Mouse (Mus musculus) MEL-GATA-1-ER (cell line): Measurements from ENCODE around the gene Ccr6.

Experiments
- DNase-seq: peaks from one replicate; pipeline ENCODE4 v3.0.0-alpha.2; 2012; ENCODE audit warnings: low read depth; ENCODE audit errors: extremely low read depth

The Ccr6 gene

GRCm38 (mm10) chr17:8233618-8234214 lies 2.1 kb upstream of the Ccr6 start:
- DNase-seq, result no peak

DNA sequence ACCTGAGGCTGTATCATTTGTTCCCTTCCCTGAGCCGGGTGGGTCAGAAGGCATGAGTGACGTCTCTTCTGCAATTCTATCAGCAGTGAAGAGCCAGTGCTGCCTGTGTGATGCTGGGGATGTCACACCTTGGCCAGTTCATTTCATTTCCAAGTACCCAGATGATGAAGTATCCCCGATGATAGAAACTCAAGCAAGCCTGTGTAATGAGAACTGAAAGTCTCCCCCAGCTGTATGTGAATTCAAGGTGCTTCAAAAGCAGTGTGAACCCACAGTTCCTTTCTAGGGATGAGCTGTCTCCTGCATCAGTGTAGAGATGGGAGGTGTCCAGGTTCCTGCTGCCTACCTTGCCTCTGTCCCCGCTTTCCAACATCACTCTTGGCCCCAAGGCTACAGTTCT lies 1.3 kb upstream of the Ccr6 start:
- no peak for DNase-seq

- DNase-seq, result no peak
These were observed 2.3 kb downstream of the Ccr6 start for GRCm38 (mm10) chr17:8238012-8238710.

DNA sequence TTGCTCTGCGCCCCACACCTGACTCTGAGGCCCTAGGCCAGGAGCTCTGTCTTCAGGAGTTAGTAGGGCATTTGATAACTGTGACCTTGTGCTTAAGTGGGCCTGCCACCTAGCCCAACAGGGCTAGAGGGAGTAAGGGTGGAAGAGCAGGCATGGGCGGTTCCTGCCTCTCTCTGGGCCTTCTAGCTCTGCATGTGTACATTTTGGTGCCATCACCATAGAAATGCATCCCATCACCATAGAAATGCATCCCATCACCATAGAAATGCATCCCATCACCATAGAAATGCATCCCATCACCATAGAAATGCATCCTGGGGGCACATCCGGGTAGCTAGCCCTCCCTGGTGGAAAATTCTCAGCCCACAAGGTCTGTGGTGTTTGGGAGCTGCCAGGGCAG lies 3.7 kb downstream of the Ccr6 start:
- no peak for DNase-seq

DNA sequence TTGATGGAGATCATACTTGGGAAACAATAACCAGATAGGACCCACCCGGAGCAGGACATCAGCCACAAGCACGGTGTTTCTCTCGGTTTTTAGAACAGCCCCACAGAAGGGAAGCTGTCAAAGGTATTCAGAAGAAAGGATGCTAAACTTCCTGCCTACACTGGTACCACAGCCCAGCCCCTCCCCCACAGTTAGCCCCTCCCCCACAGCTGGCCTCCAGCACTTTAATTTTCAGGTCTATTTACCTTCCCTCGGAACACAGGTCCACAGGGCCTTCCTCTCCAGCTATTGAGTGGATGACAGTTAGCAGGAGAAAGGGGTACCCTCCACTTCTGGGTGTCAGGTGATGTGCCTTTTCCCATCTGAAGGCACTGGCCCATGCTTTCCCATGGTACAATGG lies 4.7 kb downstream of the Ccr6 start:
- DNase-seq, result no peak

DNA sequence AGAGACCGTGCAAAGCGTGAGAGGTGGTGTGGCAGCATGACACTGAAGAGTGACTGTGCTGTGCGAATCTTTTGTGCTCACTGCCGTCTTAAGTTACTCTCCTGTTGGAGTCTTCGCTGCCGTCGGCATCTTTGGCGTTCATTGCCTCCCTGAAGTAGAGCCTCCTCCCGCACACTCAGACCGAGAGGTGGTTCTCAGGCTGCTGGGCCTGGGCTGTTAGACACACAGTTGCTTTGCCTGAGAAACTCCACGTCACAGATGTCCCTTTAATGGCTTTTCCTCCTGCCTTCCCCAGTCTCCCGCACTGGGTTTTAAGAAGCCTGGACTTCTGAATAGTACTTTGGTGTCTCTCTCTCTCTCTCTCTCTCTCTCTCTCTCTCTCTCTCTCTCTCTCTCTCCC lies 5.8 kb downstream of the Ccr6 start:
- no peak for DNase-seq

DNA sequence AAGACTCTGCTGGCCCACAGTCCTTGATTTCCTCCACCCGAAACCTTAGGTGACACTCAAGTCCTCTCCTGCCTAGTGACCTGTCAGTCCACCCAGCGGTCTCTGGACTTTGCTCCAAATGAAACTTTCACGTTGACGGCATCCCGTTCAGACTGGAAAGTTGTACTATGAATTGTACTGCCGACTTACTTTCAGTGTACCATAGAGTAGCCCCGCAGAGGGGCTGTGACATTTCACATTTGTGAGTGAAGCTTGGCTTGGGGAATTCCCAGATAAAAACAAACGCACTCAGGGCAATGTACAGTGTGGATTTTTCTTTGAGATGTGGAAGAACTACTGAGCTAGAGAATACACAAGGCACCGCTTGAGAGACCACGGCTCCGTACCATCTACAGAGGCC lies 6.3 kb downstream of the Ccr6 start:
- DNase-seq, result no peak

GRCm38 (mm10) chr17:8244124-8244523 lies 8.3 kb downstream of the Ccr6 start:
- no peak for DNase-seq

GRCm38 (mm10) chr17:8246102-8246754 lies 10.4 kb downstream of the Ccr6 start:
- no peak for DNase-seq

DNA sequence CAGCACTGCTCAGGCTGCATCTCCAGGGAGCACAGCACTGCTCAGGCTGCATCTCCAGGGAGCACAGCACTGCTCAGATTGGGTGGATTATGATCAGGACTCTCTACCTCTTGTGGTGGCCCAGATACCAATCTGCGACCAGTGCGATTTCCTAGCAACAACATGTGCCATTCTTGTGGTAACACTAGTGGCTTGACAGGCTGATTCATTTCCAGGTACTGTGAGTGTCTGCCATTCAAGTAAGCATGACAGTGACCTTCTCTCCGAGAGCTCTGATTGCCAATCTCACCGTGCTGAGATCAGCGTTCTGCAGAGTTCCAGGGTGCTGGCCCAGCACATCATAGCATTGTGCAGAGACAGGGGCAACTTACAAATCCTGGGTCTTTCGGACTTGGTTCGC lies 15.9 kb downstream of the Ccr6 start:
- no peak for DNase-seq

- no peak for DNase-seq
These were observed 18.4 kb downstream of the Ccr6 start for GRCm38 (mm10) chr17:8254268-8254667.

DNA sequence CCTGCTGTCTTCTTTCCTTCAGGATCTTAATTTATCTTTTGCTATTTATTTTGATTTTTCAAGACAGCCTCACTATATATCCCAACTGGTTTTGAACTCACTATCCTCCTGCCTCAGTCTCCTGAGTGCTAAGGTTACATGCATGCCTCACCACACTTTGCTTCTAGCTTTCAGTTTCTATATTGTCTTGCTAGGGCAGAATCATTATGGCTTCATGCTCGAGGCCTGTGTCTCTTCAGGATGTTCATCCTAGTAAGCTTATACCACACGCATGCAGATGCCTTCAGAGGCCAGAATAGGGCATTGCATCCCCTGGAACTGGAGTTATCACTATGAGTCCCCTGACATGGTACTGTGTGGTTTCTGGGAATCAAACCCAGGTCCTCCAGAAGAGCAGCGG lies 19.1 kb downstream of the Ccr6 start:
- no peak for DNase-seq

- DNase-seq, result peak; percentile 9
These were observed 19.7 kb downstream of the Ccr6 start for GRCm38 (mm10) chr17:8255583-8255982.

- DNase-seq, result no peak
These were observed 21.1 kb downstream of the Ccr6 start for GRCm38 (mm10) chr17:8256982-8257381.

GRCm38 (mm10) chr17:8264638-8265037 lies 28.8 kb downstream of the Ccr6 start:
- DNase-seq, result peak; percentile 44

DNA sequence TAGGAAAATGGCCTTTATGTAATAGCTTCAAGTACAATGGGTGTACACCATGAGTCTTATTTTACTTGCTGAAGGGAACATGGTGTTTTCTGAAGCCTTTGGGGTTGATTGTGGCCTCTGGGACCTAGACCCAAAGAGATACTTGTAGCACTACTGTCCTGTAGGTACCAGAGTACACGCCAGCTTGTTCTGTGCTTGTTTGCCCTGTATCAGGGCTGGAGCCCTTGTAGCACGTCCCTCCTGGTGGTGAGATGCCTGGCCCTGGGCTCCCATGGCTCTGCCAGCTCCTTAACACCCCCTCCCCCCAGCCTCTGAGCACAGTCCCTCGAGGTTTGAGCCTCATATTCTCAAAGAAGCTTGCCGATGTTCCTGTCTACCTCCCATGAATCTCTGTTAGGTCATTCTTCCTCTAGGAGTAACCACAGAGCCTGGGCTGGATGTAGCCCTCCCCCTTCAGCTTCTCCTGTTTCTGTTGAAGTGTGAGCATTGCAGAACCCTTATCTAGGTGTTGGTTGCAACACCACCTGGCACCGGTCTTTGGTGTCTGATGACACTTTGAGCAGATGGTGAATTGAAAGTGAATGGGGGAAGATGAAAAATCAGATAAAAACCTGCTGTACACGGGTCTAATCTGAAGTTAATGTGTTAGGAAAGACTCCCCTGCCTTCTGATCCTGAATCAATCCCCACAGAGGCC lies 36.4 kb downstream of the Ccr6 start:
- DNase-seq, result no peak

DNA sequence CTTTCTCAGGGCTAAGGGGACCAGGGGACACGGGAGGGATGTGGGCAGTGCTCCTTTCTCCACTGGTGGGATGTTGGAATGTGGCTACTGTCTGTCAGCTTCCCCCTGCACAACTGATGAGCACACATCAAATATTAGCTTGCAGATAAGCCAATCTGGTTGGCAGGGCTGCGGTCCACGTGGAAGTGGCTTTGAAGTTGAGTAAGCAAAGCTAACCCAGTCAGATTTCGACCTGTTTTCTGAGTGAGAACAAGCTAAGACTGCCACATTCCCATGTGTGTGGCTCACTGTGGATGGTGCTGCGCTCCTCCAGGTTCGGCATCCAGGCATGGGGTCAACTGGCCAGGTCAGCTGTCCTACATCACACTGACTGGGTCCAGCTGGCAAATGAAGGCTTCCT lies 37.1 kb downstream of the Ccr6 start:
- no peak for DNase-seq

GRCm38 (mm10) chr17:8276071-8276470 lies 40.2 kb downstream of the Ccr6 start:
- no peak for DNase-seq

GRCm38 (mm10) chr17:8276680-8277079 lies 40.8 kb downstream of the Ccr6 start:
- DNase-seq, result no peak

DNA sequence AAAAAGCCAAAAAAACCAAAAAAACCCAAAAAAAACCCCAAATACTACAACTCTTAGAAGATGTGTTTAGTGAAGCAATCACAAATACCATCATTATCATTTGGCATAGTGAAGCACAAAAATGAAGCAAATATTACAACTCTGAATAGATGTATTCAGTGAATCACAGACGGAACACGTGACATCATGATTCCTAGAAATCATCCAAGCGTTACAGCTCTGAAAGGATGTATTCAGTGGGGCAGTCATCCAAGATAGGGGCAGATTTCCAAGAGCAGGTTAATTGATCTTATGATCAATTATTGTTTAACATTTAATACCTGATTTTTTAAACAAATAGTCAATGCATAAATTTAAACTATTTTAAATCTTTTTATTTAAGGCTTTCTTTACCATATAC lies 41.4 kb downstream of the Ccr6 start:
- DNase-seq, result no peak

DNA sequence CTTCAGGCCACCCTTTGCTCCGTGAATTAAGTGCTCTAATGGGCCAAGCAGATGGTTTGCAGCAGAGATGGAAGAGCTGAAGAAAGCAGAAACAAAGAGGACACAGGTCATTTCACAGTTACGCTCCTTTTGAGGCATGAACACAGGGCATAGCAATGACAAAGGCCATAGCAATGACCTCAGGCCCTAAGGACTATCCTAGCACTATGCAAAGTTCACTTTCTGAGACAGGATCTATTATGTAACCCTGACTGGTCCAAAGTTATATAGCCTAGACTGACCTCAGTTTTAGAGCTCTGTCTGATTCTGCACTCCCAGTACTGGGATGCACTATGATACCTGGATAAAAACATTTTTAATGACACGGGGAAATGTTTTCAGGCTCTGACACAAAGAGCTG lies 42.5 kb downstream of the Ccr6 start:
- DNase-seq, result no peak

- DNase-seq, result peak; percentile 55
These were observed 47.1 kb downstream of the Ccr6 start, which contains the start of gene Mpc1 for GRCm38 (mm10) chr17:8282821-8283525. TSS of gene Mpc1 (plus strand) at chr17:8282904.
